Mouse (Mus musculus) CD4-positive, CD25-positive, alpha-beta regulatory T cell, adult 4 months (primary cell): ENCODE measurements around the gene Ankrd63. TPM values are rescaled to one million over a fixed set of nuclear protein-coding genes. Genes with fewer than 3 reads are reported as not detected.
A peak's percentile ranks its signal among the peaks of the same experiment; 100 is the strongest.

Experiments
- ATAC-seq: one replicate; pipeline ENCODE4 v1.8.0; 2017
- polyA plus RNA-seq, 2 experiments: library from polyadenylated mRNA; unstranded; fragments of 100-300 nt; shearing (Covaris generic); gene quantifications; one replicate each; pipeline ENCODE4 v1.2.1; 2017

The Ankrd63 gene
- polyA plus RNA-seq, 2 experiments from 2014 or later, result not detected

DNA sequence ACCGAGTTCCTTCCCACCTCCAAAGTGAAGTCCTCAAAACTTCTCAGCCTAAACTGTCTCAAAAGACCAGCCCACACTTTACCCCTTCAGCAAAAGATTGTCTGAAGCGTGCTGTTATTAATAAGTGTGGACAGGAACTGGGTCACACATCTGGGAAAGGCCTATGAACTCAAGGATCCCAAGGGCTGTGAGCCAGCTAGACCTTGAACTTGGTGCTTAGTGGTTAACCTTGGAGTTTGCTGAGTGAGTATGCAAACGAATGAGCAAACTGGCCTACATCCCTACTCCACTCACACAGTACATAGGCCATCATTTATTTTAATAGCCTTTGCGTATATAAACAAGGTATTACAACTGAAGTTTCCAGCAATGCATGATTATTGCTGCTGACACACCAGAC lies 21.7 kb upstream of the Ankrd63 start:
- no peak for ATAC-seq

GRCm38 (mm10) chr2:118723693-118724486 lies 20.1 kb upstream of the Ankrd63 start:
- no peak for ATAC-seq

- ATAC-seq, result no peak
These were observed 12.9 kb upstream of the Ankrd63 start for GRCm38 (mm10) chr2:118716677-118717076.

DNA sequence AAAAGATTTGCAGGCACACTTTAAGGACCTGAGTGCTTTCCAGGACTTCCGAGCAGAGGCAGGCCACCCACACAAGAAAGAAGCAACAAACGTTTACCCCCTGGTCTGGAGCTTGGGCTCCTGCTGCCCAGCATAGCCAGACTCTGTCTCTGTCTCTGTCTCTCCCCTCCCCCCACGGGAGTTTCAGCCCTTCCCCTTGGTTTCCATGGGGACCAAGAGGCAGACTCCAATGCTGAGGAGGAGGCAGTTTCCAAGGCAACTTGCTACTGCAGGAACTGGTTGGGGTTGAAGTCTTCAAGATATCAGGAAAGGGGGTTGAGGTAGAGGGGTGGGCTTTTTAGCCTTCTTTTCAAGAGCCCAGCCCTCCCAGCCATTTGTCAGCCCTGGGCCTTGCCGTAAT lies 10.5 kb upstream of the Ankrd63 start:
- ATAC-seq, result no peak

- ATAC-seq, result no peak
These were observed 9.9 kb upstream of the Ankrd63 start for GRCm38 (mm10) chr2:118713631-118714030.

DNA sequence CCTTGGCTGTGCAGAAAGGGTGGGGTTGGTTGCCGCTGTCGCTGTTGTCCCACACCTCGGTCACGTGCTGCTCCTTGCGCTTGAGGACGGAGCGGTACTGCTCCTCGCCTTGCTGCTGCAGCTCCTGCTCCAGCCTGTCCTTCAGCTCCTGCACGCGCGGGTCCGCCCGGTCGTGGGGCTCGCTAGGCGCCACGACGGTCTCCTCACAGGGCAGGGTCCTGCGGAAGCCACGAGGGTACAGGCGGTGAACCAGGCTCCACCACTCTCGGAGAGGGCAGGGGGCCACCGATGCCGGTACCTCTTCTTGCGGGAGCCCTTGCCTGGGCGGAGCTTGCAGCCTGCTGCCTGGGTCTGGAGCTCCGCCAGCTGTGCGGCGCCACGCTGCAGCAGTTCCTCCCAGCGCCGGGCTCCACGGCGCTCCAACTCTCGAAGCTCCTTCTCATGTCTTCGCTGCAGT lies 7.3 kb upstream of the Ankrd63 start:
- no peak for ATAC-seq

DNA sequence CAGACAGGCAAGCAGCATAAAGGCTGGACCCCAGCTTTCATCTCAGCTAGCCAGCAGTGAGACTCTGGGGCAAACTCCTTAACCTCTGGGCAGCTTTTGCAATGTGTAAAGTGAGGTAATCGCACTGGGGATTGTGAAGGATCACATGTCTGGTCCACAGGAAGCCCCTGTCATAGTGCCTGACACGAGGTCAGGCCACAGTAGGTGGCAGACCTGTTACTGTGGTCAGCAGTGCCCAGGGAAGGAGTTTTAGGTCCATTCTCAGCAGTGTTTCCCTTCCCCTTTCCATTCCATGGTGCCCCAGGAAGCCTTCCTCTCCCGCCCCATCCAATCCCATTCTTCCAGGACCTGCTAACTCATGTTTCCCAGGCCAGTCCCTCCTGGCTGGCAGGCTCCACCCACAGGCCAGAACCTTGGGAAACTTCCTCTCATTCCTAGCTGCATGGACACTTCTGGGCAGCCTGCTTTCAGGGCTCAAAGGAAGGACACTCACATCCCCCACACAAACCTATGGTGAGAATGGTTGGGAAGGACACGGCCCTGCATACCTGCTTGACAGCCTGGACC lies 6.0 kb upstream of the Ankrd63 start:
- no peak for ATAC-seq

- ATAC-seq, result no peak
These were observed 4.7 kb upstream of the Ankrd63 start for GRCm38 (mm10) chr2:118708472-118708871.

DNA sequence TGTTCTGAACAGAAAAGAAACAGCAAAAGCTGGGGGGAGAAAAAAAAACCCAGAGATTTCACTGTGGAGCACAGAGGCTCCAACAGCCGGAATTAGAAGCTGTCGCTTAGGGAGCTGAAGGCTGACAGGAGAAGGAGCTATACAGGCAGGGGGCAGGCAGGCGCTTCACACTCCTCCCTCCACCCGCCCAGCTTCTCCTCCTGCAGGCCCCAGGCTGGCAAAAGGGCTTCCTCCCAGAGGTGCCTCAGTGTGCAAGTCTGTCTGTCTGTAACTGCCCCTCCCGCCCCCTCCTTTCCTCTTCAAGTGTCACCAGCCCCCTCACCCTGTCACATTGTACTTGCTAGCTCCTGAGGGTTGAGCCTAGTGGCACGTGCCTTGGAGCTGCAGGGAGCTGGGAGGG lies 2.7 kb upstream of the Ankrd63 start:
- peak; percentile 6 for ATAC-seq

DNA sequence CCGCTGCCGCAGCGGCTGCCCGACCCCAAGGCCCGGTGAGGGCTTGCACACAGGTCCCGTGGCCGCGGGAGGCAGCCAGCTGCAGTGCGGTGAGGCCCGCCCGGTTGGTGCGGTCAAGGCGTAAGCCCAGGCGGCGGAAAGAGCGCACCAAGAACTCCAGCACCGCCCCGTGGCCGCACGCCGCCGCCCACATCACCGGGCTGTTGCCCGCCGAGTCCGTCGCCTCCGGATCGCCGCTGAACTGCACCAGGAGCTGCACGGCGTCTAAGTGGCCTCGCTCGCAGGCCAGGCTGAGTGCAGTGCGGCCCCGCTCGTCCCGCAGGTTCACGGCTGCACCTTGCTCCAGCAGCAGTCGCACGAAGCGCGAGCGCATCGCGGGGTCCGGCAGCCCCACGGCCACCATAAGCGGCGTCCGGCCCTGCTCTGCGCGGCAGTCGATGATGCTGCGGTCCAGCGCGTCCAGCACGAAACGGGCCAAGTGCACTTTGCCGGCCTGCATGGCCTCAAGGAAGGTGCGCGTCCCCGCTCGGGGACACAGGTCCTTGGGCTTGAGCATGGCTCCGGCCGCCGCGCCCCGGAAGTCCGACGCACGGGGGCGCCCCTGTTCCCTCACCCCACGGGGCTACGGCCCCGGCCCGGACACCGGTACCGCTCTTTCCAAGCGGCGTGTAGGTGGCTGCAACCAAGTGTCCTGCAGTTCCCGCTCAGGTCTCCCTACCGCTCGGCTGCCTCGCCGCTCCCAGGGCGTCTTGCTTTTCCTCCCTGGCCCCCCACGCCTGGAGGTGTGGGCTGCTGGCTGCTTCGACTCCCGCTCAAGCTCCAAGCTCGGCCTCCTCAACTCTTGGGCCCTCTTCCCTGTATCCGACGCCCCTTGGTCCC lies 641 bp downstream of the Ankrd63 start:
- no peak for ATAC-seq

GRCm38 (mm10) chr2:118701971-118702882 lies 1.5 kb downstream of the Ankrd63 start:
- ATAC-seq, result no peak

DNA sequence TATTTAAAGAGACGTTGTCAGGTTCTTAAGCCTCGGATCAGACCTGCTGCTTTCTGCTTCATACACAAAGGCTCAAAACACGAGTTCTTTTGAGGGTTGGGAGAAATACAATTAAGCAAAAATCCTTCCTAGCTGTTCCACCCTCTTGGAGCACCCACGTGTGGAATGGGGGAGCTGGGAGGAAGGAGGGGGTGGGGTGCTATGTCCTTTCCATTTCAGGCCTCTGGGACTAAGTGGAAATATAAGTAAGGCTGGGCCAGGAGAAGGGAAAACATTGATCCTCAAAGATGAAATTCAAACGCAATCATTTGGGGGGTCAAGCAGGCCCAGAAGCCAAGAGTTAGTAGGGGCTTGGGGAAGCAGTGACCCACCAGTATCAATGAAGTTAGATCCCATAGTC lies 2.6 kb downstream of the Ankrd63 start:
- ATAC-seq, result no peak

- peak; percentile 55 for ATAC-seq
These were observed 3.3 kb downstream of the Ankrd63 start for GRCm38 (mm10) chr2:118700179-118701062.

GRCm38 (mm10) chr2:118697955-118698354 lies 5.8 kb downstream of the Ankrd63 start:
- ATAC-seq, result no peak

- ATAC-seq, result no peak
These were observed 6.4 kb downstream of the Ankrd63 start for GRCm38 (mm10) chr2:118697311-118697877.

GRCm38 (mm10) chr2:118696451-118697308 lies 7.1 kb downstream of the Ankrd63 start:
- ATAC-seq, result no peak

- ATAC-seq, result peak; percentile 65
These were observed 8.0 kb downstream of the Ankrd63 start for GRCm38 (mm10) chr2:118695677-118696232.

- ATAC-seq, result no peak
These were observed 10.3 kb downstream of the Ankrd63 start for GRCm38 (mm10) chr2:118693370-118693966.

DNA sequence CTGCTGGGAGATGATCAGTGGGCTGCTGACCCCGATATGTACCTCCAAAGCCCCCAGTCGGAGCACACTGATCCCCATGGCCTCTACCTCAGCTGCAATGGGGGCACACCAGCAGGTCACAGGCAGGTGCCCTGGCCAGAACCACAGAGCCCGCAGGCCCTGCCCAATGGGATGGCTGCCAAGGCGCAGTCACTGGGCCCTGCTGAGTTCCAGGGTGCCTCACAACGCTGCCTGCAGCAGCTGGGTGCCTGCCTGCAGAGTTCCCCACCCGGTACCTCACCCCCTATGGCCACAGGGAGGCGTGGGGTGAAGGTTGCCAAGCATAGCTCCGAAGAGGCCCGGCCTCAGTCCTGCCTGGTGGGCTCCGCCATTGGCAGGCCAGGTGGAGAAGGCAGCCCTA lies 13.9 kb downstream of the Ankrd63 start:
- ATAC-seq, result no peak
